Mouse (Mus musculus) kidney, postnatal 10 days (tissue): ENCODE measurements at regions not wholly inside any gene's neighbourhood (a gene's known extent, or its start where the extent isn't known, plus 50 kb on each side); places are given as distances from the start of the nearest gene placed in this dataset.

Experiments used
- DNase-seq: peaks from one replicate; pipeline ENCODE4 v3.0.0; 2021; ENCODE audit warnings: mixed read lengths

- DNase-seq, result no peak
These were observed 125.7 kb upstream of the Cnr1 start for GRCm38 (mm10) chr4:33798654-33799053.

- DNase-seq, result no peak
These were observed 125.3 kb upstream of the Cnr1 start for GRCm38 (mm10) chr4:33799110-33799509.

GRCm38 (mm10) chr4:33799831-33800230 lies 124.6 kb upstream of the Cnr1 start:
- peak; percentile 15 for DNase-seq

DNA sequence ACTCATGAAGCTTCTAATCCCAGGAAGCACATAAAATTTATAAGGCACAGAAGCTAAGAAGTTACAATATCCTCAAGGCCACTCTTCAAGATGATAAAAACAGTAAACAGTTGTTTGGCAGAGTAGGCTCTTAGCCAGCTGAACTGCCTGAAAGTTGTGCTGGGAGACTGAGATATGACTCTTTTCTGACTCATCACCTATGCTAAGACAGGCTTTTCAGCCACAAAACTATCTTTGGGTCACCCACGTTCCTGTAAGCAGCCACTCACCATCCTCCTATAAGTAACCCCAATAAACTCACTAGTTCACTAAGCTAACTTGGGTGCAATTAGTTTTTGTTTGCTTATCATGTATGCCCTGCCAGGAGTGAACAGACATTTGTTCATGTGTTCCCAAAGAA lies 112.1 kb upstream of the Cnr1 start:
- DNase-seq, result no peak

DNA sequence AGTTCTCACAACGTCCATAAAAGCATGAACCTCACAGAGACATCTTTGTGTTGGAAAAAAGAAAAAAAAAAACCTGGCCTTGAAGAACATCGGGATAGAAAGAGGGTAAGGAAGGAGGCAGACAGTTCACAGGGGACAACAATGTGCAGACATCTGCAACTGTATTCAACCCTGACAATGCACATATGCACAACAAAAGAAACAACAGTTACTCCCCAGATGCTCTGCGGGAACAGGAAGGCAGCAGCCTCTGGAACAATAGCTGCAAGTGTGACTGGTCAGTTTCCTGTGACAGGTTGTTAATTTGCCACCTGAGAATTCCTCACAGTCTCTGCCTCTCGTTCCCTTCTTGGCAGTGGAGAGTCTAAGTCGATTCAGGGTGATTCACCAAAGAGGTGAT lies 100.5 kb upstream of the Cnr1 start:
- no peak for DNase-seq

DNA sequence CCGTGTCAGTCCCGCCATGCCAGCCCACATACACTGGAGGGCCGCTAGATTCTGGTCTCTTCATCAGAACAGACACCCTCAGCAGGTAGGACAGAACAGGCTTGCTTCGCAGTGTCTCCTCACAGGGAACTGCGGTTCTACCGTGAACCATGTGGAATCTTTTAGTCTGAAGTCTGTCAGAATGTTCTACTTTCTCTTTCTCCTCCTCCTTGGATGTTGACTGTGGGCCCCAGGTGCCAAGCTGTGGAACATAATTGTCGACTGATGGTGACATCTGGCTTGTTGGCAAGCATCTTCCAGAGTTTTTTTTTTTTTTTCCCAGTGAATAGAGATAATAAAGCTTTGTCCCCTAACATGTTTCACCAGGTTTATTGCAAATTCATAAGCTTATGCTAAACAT lies 91.3 kb upstream of the Cnr1 start:
- no peak for DNase-seq

DNA sequence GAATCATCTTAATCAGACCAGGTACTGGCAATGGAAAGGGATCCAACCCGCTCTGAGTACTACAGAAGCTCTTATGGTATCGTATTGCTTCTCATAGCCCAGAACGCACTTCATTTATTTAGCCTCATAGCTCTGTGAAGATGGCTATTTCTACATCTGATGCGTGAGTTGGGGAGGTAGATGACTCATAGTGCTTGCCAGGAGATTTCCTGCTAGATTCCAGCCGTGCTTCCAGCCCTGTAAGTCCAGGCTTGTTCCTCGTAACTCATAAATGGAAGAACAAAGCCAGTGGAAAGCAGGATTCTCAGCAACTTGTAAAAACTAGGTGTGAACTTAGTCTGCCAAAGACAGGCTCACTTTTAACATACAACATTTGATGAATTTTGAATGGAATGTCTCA lies 86.0 kb upstream of the Cnr1 start:
- DNase-seq, result no peak

GRCm38 (mm10) chr4:33840119-33840518 lies 84.3 kb upstream of the Cnr1 start:
- DNase-seq, result no peak

- DNase-seq, result no peak
These were observed 78.6 kb upstream of the Cnr1 start for GRCm38 (mm10) chr4:33845611-33846395.

- DNase-seq, result no peak
These were observed 74.1 kb upstream of the Cnr1 start for GRCm38 (mm10) chr4:33850249-33850648.

GRCm38 (mm10) chr4:33852294-33852693 lies 72.1 kb upstream of the Cnr1 start:
- DNase-seq, result no peak

- no peak for DNase-seq
These were observed 69.3 kb upstream of the Cnr1 start for GRCm38 (mm10) chr4:33855112-33855511.

DNA sequence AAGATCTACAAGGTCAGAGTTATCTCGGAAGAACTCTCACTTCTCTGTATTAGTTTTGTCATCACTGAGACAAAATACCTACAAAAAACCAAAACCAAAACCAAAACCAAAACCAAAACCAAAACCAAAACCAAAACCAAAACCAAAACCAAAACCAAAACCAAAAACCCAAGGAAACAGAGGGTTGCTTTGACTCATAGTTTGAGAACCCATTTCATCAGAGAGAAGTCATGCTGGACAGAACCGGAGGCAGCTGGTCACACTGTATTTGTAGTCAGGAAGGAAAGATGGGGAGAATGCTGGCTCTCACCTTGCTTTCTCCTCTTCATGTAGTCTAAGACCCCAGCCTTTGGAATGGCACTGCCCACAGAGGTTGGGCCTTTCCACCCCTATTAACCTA lies 57.3 kb upstream of the Cnr1 start:
- no peak for DNase-seq

DNA sequence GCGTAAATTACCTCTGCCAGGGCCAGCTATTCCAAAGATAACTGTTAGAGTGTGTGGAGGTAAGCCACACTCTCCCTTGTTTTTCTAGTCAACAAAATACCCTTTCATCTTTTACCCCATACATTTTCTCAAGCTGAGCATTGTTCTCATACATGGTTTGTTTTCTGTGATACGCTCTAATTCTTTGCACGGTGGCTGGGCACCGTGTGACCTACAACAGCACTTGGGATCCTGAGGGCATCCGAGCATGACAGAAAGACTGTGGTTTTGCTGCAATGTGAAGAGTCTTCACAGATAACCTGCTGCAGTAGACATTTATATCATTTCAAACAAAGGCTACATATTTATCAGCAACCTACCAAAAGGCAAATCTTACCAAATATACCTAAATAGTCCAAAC lies 55.1 kb upstream of the Cnr1 start:
- DNase-seq, result no peak
